Mouse (Mus musculus): ENCODE measurements around the gene Fa2h.
"Not testable (repeated sequence)": the region's sequence is repeated elsewhere in the genome, so short reads cannot be mapped to it uniquely, and the experiment has no call there.

Gene Fa2h

GRCm38 (mm10) chr8:111358905-111359304 is 34.7 kb downstream of the Fa2h start:
- in situ Hi-C loops (cut with MboI, MseI): no loop called here

- in situ Hi-C loops (cut with MboI, MseI): no loop called here
Measured at GRCm38 (mm10) chr8:111357433-111357832, 36.2 kb downstream of the Fa2h start.

- in situ Hi-C loops (cut with MboI, MseI): no loop called here
Measured at GRCm38 (mm10) chr8:111353497-111353896, 40.1 kb downstream of the Fa2h start.

- in situ Hi-C loops (cut with MboI, MseI): no loop called here
Measured at GRCm38 (mm10) chr8:111352289-111352688, 41.3 kb downstream of the Fa2h start.

- in situ Hi-C loops (cut with MboI, MseI): no loop called here
Measured at GRCm38 (mm10) chr8:111350577-111350976, 43.0 kb downstream of the Fa2h start.

- in situ Hi-C loops (cut with MboI, MseI): no loop called here
Measured at GRCm38 (mm10) chr8:111343225-111343624, 50.4 kb downstream of the Fa2h start.

- in situ Hi-C loops (cut with MboI, MseI): no loop called here
Measured at GRCm38 (mm10) chr8:111340186-111340585, 53.4 kb downstream of the Fa2h start.

GRCm38 (mm10) chr8:111338370-111339208 is 55.0 kb downstream of the Fa2h start:
- in situ Hi-C loops (cut with MboI, MseI): no loop called here

GRCm38 (mm10) chr8:111337890-111338347 is 55.7 kb downstream of the Fa2h start, which contains the start of gene Mlkl:
TSS of gene Mlkl (minus strand) at chr8:111338177.
- in situ Hi-C loops (cut with MboI, MseI): no loop called here

- in situ Hi-C loops (cut with MboI, MseI): no loop called here
Measured at GRCm38 (mm10) chr8:111337311-111337889, 56.2 kb downstream of the Fa2h start.

- in situ Hi-C loops (cut with MboI, MseI): no loop called here
Measured at GRCm38 (mm10) chr8:111336692-111337091, 56.9 kb downstream of the Fa2h start.

GRCm38 (mm10) chr8:111325222-111325790 is 68.3 kb downstream of the Fa2h start:
- in situ Hi-C loops (cut with MboI, MseI): no loop called here

GRCm38 (mm10) chr8:111314729-111315128 is 78.9 kb downstream of the Fa2h start:
- in situ Hi-C loops (cut with MboI, MseI): no loop called here

GRCm38 (mm10) chr8:111313961-111314360 is 79.7 kb downstream of the Fa2h start:
- in situ Hi-C loops (cut with MboI, MseI): not testable (repeated sequence)

- in situ Hi-C loops (cut with MboI, MseI): no loop called here
Measured at GRCm38 (mm10) chr8:111312758-111313162, 80.9 kb downstream of the Fa2h start.

- in situ Hi-C loops (cut with MboI, MseI): not testable (repeated sequence)
Measured at GRCm38 (mm10) chr8:111310006-111310405, 83.6 kb downstream of the Fa2h start.

GRCm38 (mm10) chr8:111305031-111305730 is 88.4 kb downstream of the Fa2h start:
- in situ Hi-C loops (cut with MboI, MseI): no loop called here

GRCm38 (mm10) chr8:111304359-111304758 is 89.3 kb downstream of the Fa2h start:
- in situ Hi-C loops (cut with MboI, MseI): no loop called here

GRCm38 (mm10) chr8:111303076-111303803 is 90.4 kb downstream of the Fa2h start:
- in situ Hi-C loops (cut with MboI, MseI): not testable (repeated sequence)

GRCm38 (mm10) chr8:111300597-111301546 is 92.8 kb downstream of the Fa2h start:
- in situ Hi-C loops (cut with MboI, MseI): no loop called here

Data from T-helper 1 cell (primary cell).